Mouse (Mus musculus): ENCODE measurements at regions not wholly inside any gene's neighbourhood (a gene's known extent, or its start where the extent isn't known, plus 50 kb on each side); places are given as distances from the start of the nearest gene placed in this dataset.

DNA sequence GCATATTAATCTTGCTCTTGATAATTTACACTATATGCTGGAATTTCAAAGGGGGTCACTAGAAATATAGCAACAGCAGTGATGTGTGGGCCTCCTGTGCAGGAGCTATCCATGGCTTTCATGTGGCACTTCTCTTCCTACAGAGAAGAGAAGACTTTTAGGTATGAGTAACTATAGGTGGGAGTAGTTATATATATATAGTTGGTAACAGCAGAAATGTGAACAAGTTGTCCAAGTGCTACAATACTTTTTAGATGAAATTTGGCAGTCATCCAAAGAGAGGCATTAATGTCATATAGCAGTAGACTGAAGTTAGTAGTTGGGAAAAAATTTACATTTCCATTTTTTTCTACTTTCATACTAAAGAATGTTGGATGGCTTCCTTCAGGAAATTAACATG is 593.4 kb upstream of the Slc39a10 start:
- no peaks in the 10 kb centered on the region for H3K9me3 ChIP-seq (ENCODE audit: control insufficient read depth, low read length)
- no peaks in the 10 kb centered on the region for H3K36me3 ChIP-seq (ENCODE audit: control insufficient read depth, insufficient read depth, low read length)
- ATAC-seq (replicated peaks; ENCODE audit: low FRiP score) (no peak), DNase-seq (ENCODE audit: low spot score) (no peak)
- no peak overlapping the region for H3K27ac ChIP-seq (ENCODE audit: low read depth, low read length)
- no peaks in the 10 kb centered on the region for H3K4me1 ChIP-seq (replicated peaks; ENCODE audit: control insufficient read depth, insufficient read depth, low read length)
- no peak overlapping the region for H3K4me3 ChIP-seq (ENCODE audit: low read depth, low read length)
- no peaks in the 10 kb centered on the region for H3K27me3 ChIP-seq (ENCODE audit: control insufficient read depth, insufficient read depth, low read length)
- no peak overlapping the region for H3K4me2 ChIP-seq (ENCODE audit: low read depth, low read length, severe bottlenecking)
- no peak overlapping the region for H3K9ac ChIP-seq (ENCODE audit: low read length)

DNA sequence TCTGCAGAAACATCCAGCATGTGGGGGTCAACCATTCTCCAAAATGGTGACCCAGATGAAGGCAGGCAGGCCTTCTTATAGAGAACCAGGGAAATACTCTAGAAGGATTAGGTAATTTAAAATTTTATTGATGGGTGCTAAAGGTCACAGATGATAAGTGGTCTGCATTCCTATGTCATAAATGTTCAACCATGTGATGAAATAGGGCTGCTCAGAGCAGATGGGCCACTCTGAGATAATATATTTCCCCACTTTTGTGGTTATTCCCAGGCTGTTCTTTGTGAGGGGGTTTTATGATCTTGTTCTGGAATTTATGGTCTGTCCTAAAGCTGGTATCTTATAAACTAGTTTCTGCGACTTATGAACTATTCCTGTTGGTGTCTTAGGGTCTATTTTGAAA is 586.4 kb upstream of the Slc39a10 start:
- H3K27me3 ChIP-seq (ENCODE audit: control insufficient read depth, insufficient read depth, low read length) = no peaks in the 10 kb centered on the region
- WGBS = 84% methylated on average over 1 of the region's 1 CpGs
- no peak overlapping the region for H3K4me3 ChIP-seq (ENCODE audit: low read depth, low read length)
- H3K36me3 ChIP-seq (ENCODE audit: control insufficient read depth, insufficient read depth, low read length) = no peaks in the 10 kb centered on the region
- DNase-seq (ENCODE audit: low spot score) (no peak), ATAC-seq (replicated peaks; ENCODE audit: low FRiP score) (no peak)
- no peak overlapping the region for H3K4me2 ChIP-seq (ENCODE audit: low read depth, low read length, severe bottlenecking)
- no peak overlapping the region for H3K27ac ChIP-seq (ENCODE audit: low read depth, low read length)
- no peak overlapping the region for H3K9ac ChIP-seq (ENCODE audit: low read length)
- H3K9me3 ChIP-seq (ENCODE audit: control insufficient read depth, low read length) = no peaks in the 10 kb centered on the region
- no peaks in the 10 kb centered on the region for H3K4me1 ChIP-seq (replicated peaks; ENCODE audit: control insufficient read depth, insufficient read depth, low read length)

DNA sequence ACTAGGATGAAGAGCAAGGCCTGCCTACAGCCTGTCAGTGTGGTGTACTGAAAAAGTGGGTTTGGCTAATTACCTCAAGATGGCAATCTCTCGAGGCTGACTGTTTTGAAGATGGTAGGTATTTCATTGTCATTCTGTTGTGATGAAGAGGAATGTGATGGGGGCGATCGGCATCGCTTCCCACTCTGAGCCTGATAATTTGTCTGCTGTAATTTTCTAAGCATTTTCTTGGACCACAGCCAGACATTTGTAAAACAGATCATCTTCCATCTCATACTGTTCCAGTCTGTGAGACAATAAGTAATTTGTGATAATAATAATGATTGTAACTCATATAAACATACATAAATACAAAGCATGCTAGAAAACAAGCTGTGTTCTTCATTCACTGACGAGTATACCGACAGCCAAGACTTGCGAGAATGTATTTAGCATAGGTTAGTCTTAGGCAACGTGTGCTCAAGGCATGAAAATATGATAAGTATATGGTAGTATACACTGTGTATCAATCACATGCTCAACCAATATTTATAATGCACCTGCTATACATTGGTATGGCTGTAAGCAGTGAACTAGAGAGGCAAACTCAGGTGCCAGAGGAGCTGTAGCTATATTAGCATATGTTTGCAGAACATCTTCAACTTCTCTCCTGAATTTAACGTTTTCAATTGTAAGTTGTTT is 574.1 kb upstream of the Slc39a10 start:
- Histone ChIP-seq H3K9ac (ENCODE audit: low read length) (no peak overlapping the region), H3K9me3 (ENCODE audit: control insufficient read depth, low read length) (no peaks in the 10 kb centered on the region), H3K4me3 (ENCODE audit: low read depth, low read length) (no peak overlapping the region), H3K4me1 (replicated peaks; ENCODE audit: control insufficient read depth, insufficient read depth, low read length) (no peaks in the 10 kb centered on the region), H3K4me2 (ENCODE audit: low read depth, low read length, severe bottlenecking) (no peak overlapping the region), H3K27me3 (ENCODE audit: control insufficient read depth, insufficient read depth, low read length) (no peaks in the 10 kb centered on the region), H3K36me3 (ENCODE audit: control insufficient read depth, insufficient read depth, low read length) (no peaks in the 10 kb centered on the region), H3K27ac (ENCODE audit: low read depth, low read length) (no peak overlapping the region)
- ATAC-seq (replicated peaks; ENCODE audit: low FRiP score) (no peak), DNase-seq (ENCODE audit: low spot score) (no peak)
- 88% methylated on average over 9 of the region's 9 CpGs for WGBS

DNA sequence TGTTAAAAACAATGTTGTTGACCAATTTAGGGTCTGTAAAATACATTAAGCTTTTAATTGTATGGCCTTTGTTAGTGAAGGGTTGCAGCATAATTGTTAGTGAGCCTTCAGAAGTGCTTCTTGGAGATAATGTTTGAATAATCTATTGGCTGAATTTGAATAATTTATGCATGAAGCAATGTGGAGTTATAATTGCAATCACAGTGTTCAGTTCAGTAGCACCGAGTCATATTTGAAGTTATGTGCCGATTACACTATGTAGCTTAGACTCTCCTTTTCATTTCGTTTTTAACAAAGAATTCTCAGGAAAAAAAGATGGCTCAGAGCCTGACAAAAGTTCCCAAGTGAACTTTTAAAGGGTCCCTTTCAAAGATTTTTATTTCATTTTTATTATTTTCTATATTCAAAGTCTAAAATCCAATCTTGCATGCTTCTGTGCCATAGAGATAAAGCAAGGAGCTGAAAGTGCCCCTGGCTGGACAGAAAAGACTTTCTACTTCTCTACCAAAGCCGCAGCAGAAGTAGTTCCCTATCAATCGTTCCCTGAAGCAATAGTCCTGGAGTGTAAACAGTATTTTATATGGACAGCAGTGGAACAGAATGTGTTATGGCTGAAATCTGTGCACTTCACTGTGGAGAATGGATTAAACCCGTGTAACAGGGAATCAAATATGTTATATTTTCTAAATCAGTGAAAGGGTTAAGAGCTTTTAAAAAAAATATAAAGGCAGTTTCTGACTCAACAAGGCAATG is 556.3 kb upstream of the Slc39a10 start:
- Histone ChIP-seq H3K4me1 (replicated peaks; ENCODE audit: control insufficient read depth, insufficient read depth, low read length) (no peaks in the 10 kb centered on the region), H3K27me3 (ENCODE audit: control insufficient read depth, insufficient read depth, low read length) (no peaks in the 10 kb centered on the region), H3K4me2 (ENCODE audit: low read depth, low read length, severe bottlenecking) (no peak overlapping the region), H3K27ac (ENCODE audit: low read depth, low read length) (no peak overlapping the region), H3K9ac (ENCODE audit: low read length) (no peak overlapping the region), H3K36me3 (ENCODE audit: control insufficient read depth, insufficient read depth, low read length) (no peaks in the 10 kb centered on the region), H3K9me3 (ENCODE audit: control insufficient read depth, low read length) (no peaks in the 10 kb centered on the region), H3K4me3 (ENCODE audit: low read depth, low read length) (no peak overlapping the region)
- WGBS = 75% methylated on average over 6 of the region's 6 CpGs
- ATAC-seq (replicated peaks; ENCODE audit: low FRiP score) = no peak
- DNase-seq (ENCODE audit: low spot score) = no peak

DNA sequence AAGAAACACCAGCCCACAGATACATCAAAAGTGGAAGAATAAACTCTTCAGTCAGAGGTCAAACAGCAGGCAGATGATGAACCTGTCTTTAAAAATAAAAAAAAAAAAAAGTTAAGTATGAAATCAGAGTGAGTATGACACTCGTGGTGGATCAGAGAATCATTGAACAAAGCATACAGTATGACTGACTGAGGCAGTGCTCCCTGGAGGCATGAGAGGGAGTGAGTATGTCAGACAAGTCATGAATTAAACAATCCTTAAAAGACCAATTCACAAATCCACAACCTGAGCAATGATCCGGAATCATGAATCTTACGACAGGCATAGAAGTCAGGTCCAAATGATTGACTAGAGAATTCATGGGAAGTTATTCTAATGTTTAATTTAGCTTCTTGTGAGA is 555.4 kb upstream of the Slc39a10 start:
- no peak overlapping the region for H3K9ac ChIP-seq (ENCODE audit: low read length)
- ATAC-seq (replicated peaks; ENCODE audit: low FRiP score) = no peak
- H3K36me3 ChIP-seq (ENCODE audit: control insufficient read depth, insufficient read depth, low read length) = no peaks in the 10 kb centered on the region
- no peaks in the 10 kb centered on the region for H3K4me1 ChIP-seq (replicated peaks; ENCODE audit: control insufficient read depth, insufficient read depth, low read length)
- no peak overlapping the region for H3K4me3 ChIP-seq (ENCODE audit: low read depth, low read length)
- 75% methylated on average over 3 of the region's 3 CpGs for WGBS
- DNase-seq (ENCODE audit: low spot score) = no peak
- H3K4me2 ChIP-seq (ENCODE audit: low read depth, low read length, severe bottlenecking) = no peak overlapping the region
- H3K27me3 ChIP-seq (ENCODE audit: control insufficient read depth, insufficient read depth, low read length) = no peaks in the 10 kb centered on the region
- H3K27ac ChIP-seq (ENCODE audit: low read depth, low read length) = no peak overlapping the region
- no peaks in the 10 kb centered on the region for H3K9me3 ChIP-seq (ENCODE audit: control insufficient read depth, low read length)

DNA sequence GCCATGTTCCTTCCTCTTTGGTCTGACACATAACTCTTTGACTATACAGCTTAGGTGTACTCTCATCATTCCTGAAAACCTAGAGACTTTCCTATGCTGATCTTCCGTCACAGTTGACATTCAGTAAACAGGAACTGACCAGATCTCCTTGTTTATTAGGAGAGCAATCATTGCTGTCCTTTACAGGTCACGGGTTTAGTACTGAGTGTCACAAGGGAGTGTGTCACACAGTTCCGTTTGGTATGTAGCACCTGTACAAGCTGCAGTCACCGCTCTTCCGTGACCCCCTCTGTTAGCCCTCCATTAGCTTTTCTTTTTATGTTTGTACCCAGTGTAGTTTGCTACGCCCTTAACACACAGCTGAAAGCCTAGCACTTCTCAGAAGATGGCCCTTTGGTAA is 553.4 kb upstream of the Slc39a10 start:
- no peak for ATAC-seq (replicated peaks; ENCODE audit: low FRiP score)

DNA sequence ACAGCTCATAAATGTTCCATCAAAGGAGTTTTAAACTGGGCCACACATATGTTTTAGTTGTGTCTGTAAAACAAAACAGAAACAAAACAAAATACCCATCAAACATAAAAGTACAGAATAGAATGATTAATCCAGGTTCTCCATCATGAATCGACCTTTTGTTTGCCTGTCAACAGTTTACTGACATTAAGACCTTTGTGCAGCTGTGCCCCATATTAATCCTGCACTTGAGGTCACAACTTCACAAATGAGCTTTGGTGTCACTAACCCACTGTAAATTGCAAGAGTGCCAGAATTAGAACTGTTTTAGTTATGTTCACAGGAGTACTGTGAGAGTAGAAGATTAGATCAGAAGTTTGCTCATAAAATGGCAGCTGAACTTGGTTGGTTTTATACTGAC is 540.2 kb upstream of the Slc39a10 start:
- Histone ChIP-seq H3K27ac (ENCODE audit: low read depth, low read length) (no peak overlapping the region), H3K36me3 (ENCODE audit: control insufficient read depth, insufficient read depth, low read length) (no peaks in the 10 kb centered on the region), H3K9me3 (ENCODE audit: control insufficient read depth, low read length) (no peaks in the 10 kb centered on the region), H3K4me2 (ENCODE audit: low read depth, low read length, severe bottlenecking) (no peak overlapping the region), H3K4me1 (replicated peaks; ENCODE audit: control insufficient read depth, insufficient read depth, low read length) (no peaks in the 10 kb centered on the region), H3K4me3 (ENCODE audit: low read depth, low read length) (no peak overlapping the region), H3K9ac (ENCODE audit: low read length) (no peak overlapping the region), H3K27me3 (ENCODE audit: control insufficient read depth, insufficient read depth, low read length) (no peaks in the 10 kb centered on the region)
- DNase-seq (ENCODE audit: low spot score) (no peak), ATAC-seq (replicated peaks; ENCODE audit: low FRiP score) (no peak)
- WGBS = 77% methylated on average over 1 of the region's 1 CpGs

More for the DNA sequence above, 553.4 kb upstream of the Slc39a10 start:
- Histone ChIP-seq H3K9ac (ENCODE audit: low read length) (no peak overlapping the region), H3K27me3 (ENCODE audit: control insufficient read depth, insufficient read depth, low read length) (no peaks in the 10 kb centered on the region), H3K4me1 (replicated peaks; ENCODE audit: control insufficient read depth, insufficient read depth, low read length) (no peaks in the 10 kb centered on the region), H3K9me3 (ENCODE audit: control insufficient read depth, low read length) (no peaks in the 10 kb centered on the region), H3K4me2 (ENCODE audit: low read depth, low read length, severe bottlenecking) (no peak overlapping the region), H3K27ac (ENCODE audit: low read depth, low read length) (no peak overlapping the region), H3K4me3 (ENCODE audit: low read depth, low read length) (no peak overlapping the region), H3K36me3 (ENCODE audit: control insufficient read depth, insufficient read depth, low read length) (no peaks in the 10 kb centered on the region)
- WGBS = 72% methylated on average over 6 of the region's 6 CpGs
- no peak for DNase-seq (ENCODE audit: low spot score)

DNA sequence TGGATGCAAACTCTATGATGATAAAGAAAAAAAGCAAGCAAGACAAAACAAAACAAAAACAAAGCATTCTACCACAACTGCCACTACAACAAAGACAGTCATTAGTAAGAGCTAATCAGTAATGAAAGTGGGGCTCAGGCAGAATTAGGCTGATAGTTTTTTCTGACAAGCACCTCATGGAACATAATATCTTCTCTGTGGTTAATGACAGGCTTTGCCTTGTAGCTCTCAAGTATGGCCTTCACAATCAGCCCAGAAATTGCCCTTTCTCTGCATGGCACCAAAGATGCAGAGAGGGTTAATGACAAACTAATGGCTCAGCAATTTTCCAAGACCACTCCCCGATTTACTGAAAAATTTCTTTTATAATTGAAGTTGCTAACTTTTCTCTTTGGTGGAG is 512.5 kb upstream of the Slc39a10 start:
- ATAC-seq (replicated peaks; ENCODE audit: low FRiP score) = no peak; the same call in 1 of the 2 replicates
- 54% methylated on average over 1 of the region's 1 CpGs for WGBS
- H3K9ac ChIP-seq (ENCODE audit: low read length) = no peak overlapping the region
- no peak overlapping the region for H3K4me2 ChIP-seq (ENCODE audit: low read depth, low read length, severe bottlenecking)
- no peak overlapping the region for H3K4me3 ChIP-seq (ENCODE audit: low read depth, low read length)
- no peak overlapping the region for H3K27ac ChIP-seq (ENCODE audit: low read depth, low read length)
- H3K36me3 ChIP-seq (ENCODE audit: control insufficient read depth, insufficient read depth, low read length) = no peaks in the 10 kb centered on the region
- no peaks in the 10 kb centered on the region for H3K27me3 ChIP-seq (ENCODE audit: control insufficient read depth, insufficient read depth, low read length)
- DNase-seq (ENCODE audit: low spot score) = no peak
- no peaks in the 10 kb centered on the region for H3K4me1 ChIP-seq (replicated peaks; ENCODE audit: control insufficient read depth, insufficient read depth, low read length)
- no peaks in the 10 kb centered on the region for H3K9me3 ChIP-seq (ENCODE audit: control insufficient read depth, low read length)

DNA sequence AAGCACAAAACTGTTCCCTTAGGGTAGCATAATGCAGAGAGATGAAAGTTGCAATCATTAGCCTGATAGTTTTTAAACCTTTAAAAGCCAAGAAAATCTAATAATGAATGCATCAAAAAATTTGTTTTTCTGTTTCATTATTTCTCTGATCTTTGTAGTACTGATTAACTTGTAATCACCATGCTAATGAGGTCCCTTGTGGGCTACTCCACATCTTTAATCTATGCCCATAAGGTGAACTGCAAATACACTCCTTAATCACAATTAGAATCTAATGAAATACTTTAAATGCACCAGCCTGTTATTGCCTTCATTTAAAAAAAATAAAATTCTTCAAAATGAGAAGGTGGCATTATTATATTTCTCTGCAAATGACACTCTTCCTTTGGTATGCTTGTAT is 493.9 kb upstream of the Slc39a10 start:
- DNase-seq (ENCODE audit: low spot score) (no peak), ATAC-seq (replicated peaks; ENCODE audit: low FRiP score) (no peak)
- Histone ChIP-seq H3K36me3 (ENCODE audit: control insufficient read depth, insufficient read depth, low read length) (no peaks in the 10 kb centered on the region), H3K9ac (ENCODE audit: low read length) (no peak overlapping the region), H3K4me3 (ENCODE audit: low read depth, low read length) (no peak overlapping the region), H3K27ac (ENCODE audit: low read depth, low read length) (no peak overlapping the region), H3K27me3 (ENCODE audit: control insufficient read depth, insufficient read depth, low read length) (no peaks in the 10 kb centered on the region), H3K9me3 (ENCODE audit: control insufficient read depth, low read length) (no peaks in the 10 kb centered on the region), H3K4me2 (ENCODE audit: low read depth, low read length, severe bottlenecking) (no peak overlapping the region), H3K4me1 (replicated peaks; ENCODE audit: control insufficient read depth, insufficient read depth, low read length) (no peaks in the 10 kb centered on the region)

Measured in forebrain, embryonic 11.5 days (tissue).